Mouse (Mus musculus): ENCODE results near the gene Zfp869. TPM values are rescaled to one million over a fixed set of nuclear protein-coding genes. Genes with fewer than 3 reads are reported as not detected.

Zfp869 gene
- total and polyA plus RNA-seq, 3 experiments: 13.0 to 17.9 TPM; not detected in 1

DNA sequence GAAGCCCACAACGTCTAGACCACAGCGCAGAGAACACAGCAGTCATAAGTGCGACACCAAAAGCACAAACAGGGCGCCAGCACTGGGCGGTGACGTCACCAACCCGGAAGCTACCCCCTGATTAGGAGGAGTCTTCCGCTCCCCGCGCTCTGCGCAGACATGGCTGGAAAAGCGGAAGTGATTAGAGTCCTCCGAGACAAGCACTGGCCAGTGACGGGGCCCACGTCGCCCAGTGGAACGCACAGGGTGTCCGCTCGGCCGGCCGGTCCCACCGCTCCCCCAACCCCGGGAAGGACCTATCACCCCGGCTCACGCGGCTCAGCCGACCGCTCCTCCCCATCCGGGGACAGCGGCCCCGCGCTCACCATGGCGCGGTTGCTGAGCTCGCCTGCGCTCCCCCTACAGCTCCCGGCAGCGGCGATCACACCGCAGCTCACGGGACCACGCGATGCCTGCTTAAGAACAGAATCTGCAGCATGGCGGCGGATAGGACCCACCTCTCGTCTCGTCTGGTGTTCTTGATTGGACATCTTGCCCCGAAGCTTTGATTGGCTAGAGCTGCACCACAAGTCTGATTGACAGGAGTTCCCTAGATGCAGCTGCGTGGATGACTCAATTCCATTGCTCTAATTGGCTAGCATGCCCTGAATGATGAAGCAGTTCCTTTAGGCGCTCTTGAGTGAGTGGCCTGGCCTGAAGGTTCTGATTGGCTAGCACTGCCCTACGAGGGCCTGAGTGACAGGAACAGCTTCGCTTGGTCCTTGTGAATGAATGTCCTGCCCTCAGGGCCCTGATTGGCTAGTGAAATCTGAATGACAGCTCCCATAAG lies 6.1 kb upstream of the Zfp869 start (continued):
- TF ChIP-seq TCF12 (IDR thresholded peaks at IDR 0.05; ENCODE audit: low read depth, low read length) (peak; percentile 50; the same call in 1 of the 2 replicates), TBP (IDR thresholded peaks at IDR 0.05; ENCODE audit: low read depth, low read length) (peak; percentile 64; the same call in 1 of the 2 replicates), RAD21 (IDR thresholded peaks at IDR 0.05; ENCODE audit: low read depth, low read length) (no peak), POLR2AphosphoS2 (IDR thresholded peaks at IDR 0.05; ENCODE audit: low read length) (peak; percentile 89), ZMIZ1 (IDR thresholded peaks at IDR 0.05; ENCODE audit: low read depth, low read length) (peak; percentile 80; the same call in 1 of the 2 replicates), E2F4 (IDR thresholded peaks at IDR 0.05; ENCODE audit: borderline replicate concordance, low read depth, low read length) (peak; percentile 78; the same call in 1 of the 2 replicates), USF1 (IDR thresholded peaks at IDR 0.05; ENCODE audit: low read depth, low read length) (peak; percentile 59; the same call in 1 of the 2 replicates), KAT2A (conservative IDR thresholded peaks at IDR 0.05; ENCODE audit: low read depth, low read length) (peak; percentile 63), UBTF (IDR thresholded peaks at IDR 0.05; ENCODE audit: borderline replicate concordance, insufficient read depth, low read depth, low read length) (no peak), POLR2A (IDR thresholded peaks at IDR 0.05; ENCODE audit: control insufficient read depth in 1 of 2, insufficient read depth in 1 of 2, low read depth in 1 of 2, low read length in 2 of 2, poor library complexity in 1 of 2) (peak; percentile 89), CHD2 (IDR thresholded peaks at IDR 0.05; ENCODE audit: low read length) (peak; percentile 90), ETS1 (IDR thresholded peaks at IDR 0.05; ENCODE audit: low read depth, low read length) (peak; percentile 79), EP300 (IDR thresholded peaks at IDR 0.05; ENCODE audit: low read depth in 1 of 2, low read length in 2 of 2) (peak in 1 of 2 experiments; percentile 44; a peak in 1 of 4 replicates), HCFC1 (IDR thresholded peaks at IDR 0.05; ENCODE audit: low read depth, low read length) (peak; percentile 87)

DNA sequence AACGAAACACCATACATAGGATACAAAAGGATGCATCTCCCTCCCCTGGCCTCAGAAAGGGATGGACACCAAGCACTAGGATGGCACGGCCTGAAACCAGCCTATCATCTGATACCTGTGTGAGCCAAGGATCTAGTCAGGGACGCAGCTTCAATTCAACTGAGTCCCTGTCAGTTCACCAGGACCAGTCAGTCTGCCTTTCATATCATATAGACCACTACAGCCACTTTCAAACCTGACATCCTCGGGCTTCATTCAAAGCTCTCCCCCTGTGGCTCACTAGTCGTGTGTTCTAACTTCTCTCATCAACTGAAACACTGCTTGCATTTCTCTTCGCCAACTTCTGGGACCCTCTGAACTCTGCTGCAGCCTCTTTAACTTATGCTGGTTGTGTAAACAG lies 4.8 kb upstream of the Zfp869 start:
- Histone ChIP-seq H3K9me3 (replicated peaks; ENCODE audit: insufficient read depth, low read length) (no peaks in the 10 kb centered on the region), H3K9ac (ENCODE audit: control insufficient read depth, low read depth, low read length, poor library complexity, severe bottlenecking) (peak overlapping the region; percentile 22; the same call in 1 of the 2 replicates), H3K27ac (ENCODE audit: control insufficient read depth, low read depth, low read length) (no peak overlapping the region), H3K27me3 (ENCODE audit: control insufficient read depth in 1 of 2, insufficient read depth in 2 of 2, low read length in 2 of 2) (no peaks in the 10 kb centered on the region), H3K36me3 (ENCODE audit: control insufficient read depth in 1 of 2, insufficient read depth in 2 of 2, low read length in 2 of 2) (peaks cover under 1 to 13% of the 10 kb centered on the region in 2 experiments; a peak in 3 of 4 replicates), H3K4me3 (ENCODE audit: control insufficient read depth in 1 of 2, insufficient read depth in 1 of 2, low read depth in 2 of 2, low read length in 2 of 2) (peak overlapping the region; percentile 18 to 69; a peak in 3 of 4 replicates), H3K79me2 (ENCODE audit: control insufficient read depth, insufficient read depth, low read length, poor library complexity) (peaks cover 32% of the 10 kb centered on the region), H3K4me1 (ENCODE audit: control insufficient read depth in 1 of 2, insufficient read depth in 2 of 2, low read length in 2 of 2) (peaks cover 0 to 10% of the 10 kb centered on the region in 2 experiments; a peak in 3 of 4 replicates)
- TF ChIP-seq TCF12 (IDR thresholded peaks at IDR 0.05; ENCODE audit: low read depth, low read length): no peak
- TF ChIP-seq USF2 (IDR thresholded peaks at IDR 0.05; ENCODE audit: borderline replicate concordance in 1 of 2, insufficient read depth in 1 of 2, low read depth in 1 of 2, low read length in 2 of 2): no peak
- no peak for TF ChIP-seq ELF1 (IDR thresholded peaks at IDR 0.05; ENCODE audit: low read depth, low read length)
- TF ChIP-seq ZKSCAN1 (IDR thresholded peaks at IDR 0.05; ENCODE audit: low read depth, low read length): no peak
- TF ChIP-seq MXI1 (IDR thresholded peaks at IDR 0.05; ENCODE audit: low read depth, low read length): no peak
- TF ChIP-seq SMC3 (IDR thresholded peaks at IDR 0.05; ENCODE audit: low read depth, low read length): no peak
- no peak for TF ChIP-seq POLR2AphosphoS2 (IDR thresholded peaks at IDR 0.05; ENCODE audit: low read length)
- TF ChIP-seq CHD1 (IDR thresholded peaks at IDR 0.05; ENCODE audit: low read depth, low read length): no peak
- no peak for TF ChIP-seq MAZ (IDR thresholded peaks at IDR 0.05; ENCODE audit: low read depth, low read length)
- TF ChIP-seq MEF2A (IDR thresholded peaks at IDR 0.05; ENCODE audit: extremely low read depth, insufficient replicate concordance, low read depth, low read length, poor library complexity, severe bottlenecking): no peak
- TF ChIP-seq TAL1 (IDR thresholded peaks at IDR 0.05; ENCODE audit: low read length): no peak
- no peak for TF ChIP-seq E2F4 (IDR thresholded peaks at IDR 0.05; ENCODE audit: borderline replicate concordance, low read depth, low read length)
- no peak for TF ChIP-seq KAT2A (conservative IDR thresholded peaks at IDR 0.05; ENCODE audit: low read depth, low read length)
- no peak for TF ChIP-seq RCOR1 (IDR thresholded peaks at IDR 0.05; ENCODE audit: low read depth, low read length)
- TF ChIP-seq NELFE (IDR thresholded peaks at IDR 0.05; ENCODE audit: low read depth, low read length): no peak
- no peak for DNase-seq (ENCODE audit: low read depth, low spot score)
